Mouse (Mus musculus): ENCODE measurements at regions not wholly inside any gene's neighbourhood (a gene's known extent, or its start where the extent isn't known, plus 50 kb on each side); places are given as distances from the start of the nearest gene placed in this dataset.

GRCm38 (mm10) chr5:118316310-118317017 is 71.4 kb downstream of the 2410131K14Rik start:
- no peak for DNase-seq (ENCODE audit: low read depth in 2 of 2, low spot score in 2 of 2)

- DNase-seq (ENCODE audit: low read depth in 2 of 2, low spot score in 2 of 2), result no peak
Observed at GRCm38 (mm10) chr5:118318073-118318472, 73.0 kb downstream of the 2410131K14Rik start.

GRCm38 (mm10) chr5:118318883-118319282 is 73.9 kb downstream of the 2410131K14Rik start:
- no peak for DNase-seq (ENCODE audit: low read depth in 2 of 2, low spot score in 2 of 2)

- DNase-seq (ENCODE audit: low read depth in 2 of 2, low spot score in 2 of 2), result no peak
Observed at GRCm38 (mm10) chr5:118321719-118322455, 76.9 kb downstream of the 2410131K14Rik start.

GRCm38 (mm10) chr5:118323151-118323550 is 78.1 kb downstream of the 2410131K14Rik start:
- no peak for DNase-seq (ENCODE audit: low read depth in 2 of 2, low spot score in 2 of 2)

- peak; percentile 16 to 34 for DNase-seq (ENCODE audit: low read depth in 2 of 2, low spot score in 2 of 2)
Observed at GRCm38 (mm10) chr5:118326837-118327541, 82.0 kb downstream of the 2410131K14Rik start.

GRCm38 (mm10) chr5:118327961-118328712 is 83.1 kb downstream of the 2410131K14Rik start:
- DNase-seq (ENCODE audit: low read depth in 2 of 2, low spot score in 2 of 2), result no peak

- no peak for DNase-seq (ENCODE audit: low read depth in 2 of 2, low spot score in 2 of 2)
Observed at GRCm38 (mm10) chr5:118329143-118329542, 84.1 kb downstream of the 2410131K14Rik start.

- no peak for DNase-seq (ENCODE audit: low read depth in 2 of 2, low spot score in 2 of 2)
Observed at GRCm38 (mm10) chr5:118331286-118331607, 86.2 kb downstream of the 2410131K14Rik start.

GRCm38 (mm10) chr5:118331608-118332394 is 86.8 kb downstream of the 2410131K14Rik start:
- DNase-seq (ENCODE audit: low read depth in 2 of 2, low spot score in 2 of 2), result peak; percentile 14 to 21

- no peak for DNase-seq (ENCODE audit: low read depth in 2 of 2, low spot score in 2 of 2)
Observed at GRCm38 (mm10) chr5:118334054-118334453, 89.0 kb downstream of the 2410131K14Rik start.

- DNase-seq (ENCODE audit: low read depth in 2 of 2, low spot score in 2 of 2), result no peak
Observed at GRCm38 (mm10) chr5:118338186-118338585, 93.2 kb downstream of the 2410131K14Rik start.

GRCm38 (mm10) chr5:118339676-118340661 is 94.9 kb downstream of the 2410131K14Rik start:
- DNase-seq (ENCODE audit: low read depth in 2 of 2, low spot score in 2 of 2), result no peak

GRCm38 (mm10) chr5:118343444-118344320 is 98.7 kb downstream of the 2410131K14Rik start:
- DNase-seq (ENCODE audit: low read depth in 2 of 2, low spot score in 2 of 2), result no peak

- no peak for DNase-seq (ENCODE audit: low read depth in 2 of 2, low spot score in 2 of 2)
Observed at GRCm38 (mm10) chr5:118345226-118345625, 100.2 kb downstream of the 2410131K14Rik start.

- DNase-seq (ENCODE audit: low read depth in 2 of 2, low spot score in 2 of 2), result no peak
Observed at GRCm38 (mm10) chr5:118349057-118349456, 104.0 kb downstream of the 2410131K14Rik start.

- no peak for DNase-seq (ENCODE audit: low read depth in 2 of 2, low spot score in 2 of 2)
Observed at GRCm38 (mm10) chr5:118351301-118351700, 106.3 kb downstream of the 2410131K14Rik start.

- no peak for DNase-seq (ENCODE audit: low read depth in 2 of 2, low spot score in 2 of 2)
Observed at GRCm38 (mm10) chr5:118352142-118352541, 107.1 kb downstream of the 2410131K14Rik start.

Data from CD8-positive naive resting alpha-beta T cell, adult 2 months (primary cell).